Mouse (Mus musculus) erythroblast, embryonic 14.5 days (primary cell): ENCODE measurements around the gene Lrch1. TPM values are rescaled to one million over a fixed set of nuclear protein-coding genes. Genes with fewer than 3 reads are reported as not detected.

Source experiments
- H3K27me3 ChIP-seq: 2 replicates; pipeline ENCODE4 v1.6.1; 2012; ENCODE audit warnings: inconsistent platforms; ENCODE audit not compliant: control insufficient read depth
- H3K36me3 ChIP-seq: 2 replicates; pipeline ENCODE4 v1.6.1; 2012; ENCODE audit warnings: mild to moderate bottlenecking, inconsistent platforms; ENCODE audit not compliant: control insufficient read depth
- H3K4me1 ChIP-seq: 2 replicates; pipeline ENCODE4 v1.6.1; 2012; ENCODE audit warnings: inconsistent platforms; ENCODE audit not compliant: control insufficient read depth
- H3K4me3 ChIP-seq: replicated peaks from 2 replicates; pipeline ENCODE3; 2012; ENCODE audit warnings: moderate library complexity, mild to moderate bottlenecking, inconsistent platforms
- H3K9me3 ChIP-seq: 2 replicates; pipeline ENCODE4 v1.6.1; 2012; ENCODE audit warnings: low read length, inconsistent platforms, mixed read lengths; ENCODE audit not compliant: control insufficient read depth
- GATA1 ChIP-seq: IDR thresholded peaks from 2 replicates; pipeline ENCODE4 v1.6.1; 2012; ENCODE audit warnings: low read length, inconsistent platforms, mixed read lengths
- TAL1 ChIP-seq: IDR thresholded peaks from 3 replicates; pipeline ENCODE4 v1.6.1; 2012; ENCODE audit warnings: low read length, inconsistent platforms, mixed read lengths
- polyA plus RNA-seq: library from polyadenylated mRNA; stranded (reverse); fragments of >175 nt; gene quantifications from 2 replicates; pipeline ENCODE4 v1.2.3, GENCODE M21; 2012

The Lrch1 gene
- polyA plus RNA-seq, 1 experiment, result 0.31 TPM

GRCm38 (mm10) chr14:74871220-74871619 is 76.5 kb downstream of the Lrch1 start:
- no peak for TF ChIP-seq GATA1
- no peak for TF ChIP-seq TAL1
- H3K4me1 ChIP-seq, result peaks cover 54% of the 10 kb centered on the region
- H3K9me3 ChIP-seq, result no peaks in the 10 kb centered on the region
- H3K4me3 ChIP-seq, result no peak overlapping the region
- H3K36me3 ChIP-seq, result peaks cover 2% of the 10 kb centered on the region
- H3K27me3 ChIP-seq, result no peaks in the 10 kb centered on the region; the same call in 1 of the 2 replicates

DNA sequence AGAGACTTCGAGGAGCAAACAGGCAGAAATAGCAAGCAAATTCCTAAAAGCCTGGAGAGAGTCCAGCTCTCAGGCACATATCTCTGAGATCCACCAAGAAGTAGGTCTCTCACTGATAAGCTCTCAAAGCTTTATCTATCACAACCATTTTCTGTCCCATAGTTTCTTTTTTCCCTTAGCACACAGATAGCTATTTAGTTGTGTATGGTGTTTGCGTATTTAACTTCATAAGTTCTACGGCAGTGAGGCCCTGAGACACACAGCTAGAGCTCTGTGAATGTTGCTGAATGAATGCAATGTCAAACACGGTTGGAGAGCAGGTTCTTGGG is 78.8 kb downstream of the Lrch1 start:
- Histone ChIP-seq H3K4me1 (peaks cover 62% of the 10 kb centered on the region), H3K4me3 (peak overlapping the region; percentile 46)

DNA sequence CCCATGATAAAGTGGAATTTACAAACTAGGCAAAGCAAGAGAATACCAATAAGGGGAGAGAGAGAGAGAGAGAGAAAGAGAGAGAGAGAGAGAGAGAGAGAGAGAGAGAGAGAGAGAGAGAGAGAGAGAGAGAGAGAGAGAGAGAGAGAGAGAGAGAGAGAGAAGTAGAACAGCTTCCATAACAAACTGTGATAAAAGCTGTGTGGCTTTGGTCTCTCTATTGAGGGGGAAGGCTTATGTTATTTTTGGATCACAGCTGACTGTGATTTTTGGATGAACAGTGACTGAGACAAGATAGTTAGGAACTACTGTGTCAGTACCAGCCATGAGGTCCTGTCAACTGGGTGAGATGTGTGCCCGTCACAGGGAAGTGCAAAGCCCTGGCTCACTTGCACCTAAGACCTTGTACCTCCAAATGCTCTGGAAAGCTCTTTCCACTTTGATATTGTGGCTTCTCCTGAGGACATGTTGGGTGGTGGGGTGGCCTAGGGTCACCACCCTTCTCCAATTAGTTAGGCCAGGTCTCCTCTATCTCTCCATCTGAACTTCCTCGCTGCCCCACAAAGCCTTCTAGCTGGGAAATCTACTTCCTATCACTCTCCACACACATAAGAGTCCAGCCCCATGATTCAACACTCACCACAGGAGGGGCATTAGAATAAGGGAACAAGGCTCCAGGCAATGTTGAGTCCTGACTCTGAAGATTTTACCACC is 79.3 kb downstream of the Lrch1 start:
- no peak for TF ChIP-seq GATA1
- no peak for TF ChIP-seq TAL1
- H3K4me1 ChIP-seq, result peaks cover 62% of the 10 kb centered on the region
- no peaks in the 10 kb centered on the region; the same call in 1 of the 2 replicates for H3K27me3 ChIP-seq
- peaks cover 2% of the 10 kb centered on the region for H3K36me3 ChIP-seq
- no peaks in the 10 kb centered on the region for H3K9me3 ChIP-seq
- peak overlapping the region; percentile 46 for H3K4me3 ChIP-seq

More for the DNA sequence above, 78.8 kb downstream of the Lrch1 start:
- H3K27me3 ChIP-seq, result no peaks in the 10 kb centered on the region; the same call in 1 of the 2 replicates
- H3K36me3 ChIP-seq, result peaks cover 2% of the 10 kb centered on the region
- H3K9me3 ChIP-seq, result no peaks in the 10 kb centered on the region
- peak; percentile 34 for TF ChIP-seq GATA1
- TF ChIP-seq TAL1, result 0 out of 3 replicates have a peak, but pooled peaks have one; percentile 29

- H3K4me3 ChIP-seq, result no peak overlapping the region
- H3K27me3 ChIP-seq, result no peaks in the 10 kb centered on the region; the same call in 1 of the 2 replicates
- TF ChIP-seq GATA1 (no peak), TAL1 (no peak)
- H3K9me3 ChIP-seq, result no peaks in the 10 kb centered on the region
- H3K4me1 ChIP-seq, result peaks cover 57% of the 10 kb centered on the region
- H3K36me3 ChIP-seq, result peaks cover 2% of the 10 kb centered on the region
Observed at GRCm38 (mm10) chr14:74867076-74868042, 80.3 kb downstream of the Lrch1 start.

GRCm38 (mm10) chr14:74865738-74866137 is 81.9 kb downstream of the Lrch1 start:
- no peaks in the 10 kb centered on the region; the same call in 1 of the 2 replicates for H3K27me3 ChIP-seq
- no peaks in the 10 kb centered on the region for H3K9me3 ChIP-seq
- peaks cover 49% of the 10 kb centered on the region for H3K4me1 ChIP-seq
- TF ChIP-seq TAL1 (no peak), GATA1 (no peak)
- no peak overlapping the region for H3K4me3 ChIP-seq
- no peaks in the 10 kb centered on the region; the same call in 1 of the 2 replicates for H3K36me3 ChIP-seq

DNA sequence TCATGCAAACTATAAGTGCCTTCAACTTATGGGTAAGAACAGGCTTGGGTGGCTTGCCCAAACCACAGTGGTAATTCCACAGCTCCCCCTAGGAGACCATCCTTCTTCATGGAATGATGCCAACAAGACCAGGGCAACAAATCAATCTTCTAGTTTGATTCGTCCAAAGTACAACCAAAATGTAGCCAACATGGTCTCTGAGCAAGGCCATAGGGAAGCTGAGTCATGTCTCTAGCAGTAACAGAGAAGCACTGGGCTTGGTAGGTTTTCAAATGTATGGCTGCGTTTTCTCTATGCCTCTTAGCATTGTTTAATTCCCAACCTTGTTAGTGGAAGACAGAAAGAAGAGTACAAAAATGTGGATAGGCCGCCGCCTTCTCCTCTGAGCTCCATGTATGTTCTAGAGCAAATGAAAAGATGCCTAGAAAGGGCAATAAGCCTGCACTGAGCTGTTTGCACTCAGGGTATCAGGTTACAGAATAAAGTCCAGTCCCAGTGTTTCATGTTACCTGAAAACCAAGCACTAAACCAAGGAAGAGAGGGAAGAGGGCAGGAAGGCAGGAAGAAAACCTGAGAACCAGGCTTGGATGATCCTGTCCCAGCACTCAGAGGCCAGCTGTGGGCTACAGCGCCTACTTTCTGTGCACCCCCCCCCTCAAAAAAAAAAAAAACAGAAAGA is 82.7 kb downstream of the Lrch1 start:
- no peak for TF ChIP-seq GATA1
- TF ChIP-seq TAL1, result no peak
- Histone ChIP-seq H3K27me3 (no peaks in the 10 kb centered on the region; the same call in 1 of the 2 replicates), H3K36me3 (no peaks in the 10 kb centered on the region; the same call in 1 of the 2 replicates), H3K9me3 (no peaks in the 10 kb centered on the region), H3K4me3 (no peak overlapping the region), H3K4me1 (peaks cover 44% of the 10 kb centered on the region)

DNA sequence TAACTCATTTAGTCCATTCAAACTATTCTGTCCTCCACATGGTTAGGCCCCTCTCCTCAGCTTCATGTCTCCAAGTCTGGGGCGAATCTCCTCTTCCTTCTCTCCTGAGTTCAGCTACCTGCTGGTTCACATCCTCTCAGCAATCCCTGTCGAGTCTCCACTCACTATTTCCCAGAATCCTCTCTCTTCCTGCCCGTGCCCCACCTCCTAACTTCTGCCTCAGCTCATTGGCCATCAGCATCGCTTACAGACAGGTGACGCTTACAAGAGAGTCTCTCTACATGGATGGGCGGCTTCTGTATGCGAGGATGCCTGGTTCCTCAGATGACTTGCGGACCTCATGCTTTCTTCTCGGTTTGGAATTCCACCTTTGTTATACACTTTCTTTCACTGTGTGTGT is 86.2 kb downstream of the Lrch1 start:
- Histone ChIP-seq H3K4me3 (no peak overlapping the region), H3K4me1 (peaks cover 11% of the 10 kb centered on the region), H3K27me3 (no peaks in the 10 kb centered on the region), H3K9me3 (no peaks in the 10 kb centered on the region), H3K36me3 (peaks cover 10% of the 10 kb centered on the region)
- TF ChIP-seq GATA1 (no peak), TAL1 (no peak)

- no peak overlapping the region for H3K4me3 ChIP-seq
- H3K27me3 ChIP-seq, result no peaks in the 10 kb centered on the region
- H3K4me1 ChIP-seq, result no peaks in the 10 kb centered on the region
- H3K36me3 ChIP-seq, result peaks cover 12% of the 10 kb centered on the region
- no peak for TF ChIP-seq TAL1
- no peak for TF ChIP-seq GATA1
- H3K9me3 ChIP-seq, result no peaks in the 10 kb centered on the region
Observed at GRCm38 (mm10) chr14:74859154-74859553, 88.5 kb downstream of the Lrch1 start.

DNA sequence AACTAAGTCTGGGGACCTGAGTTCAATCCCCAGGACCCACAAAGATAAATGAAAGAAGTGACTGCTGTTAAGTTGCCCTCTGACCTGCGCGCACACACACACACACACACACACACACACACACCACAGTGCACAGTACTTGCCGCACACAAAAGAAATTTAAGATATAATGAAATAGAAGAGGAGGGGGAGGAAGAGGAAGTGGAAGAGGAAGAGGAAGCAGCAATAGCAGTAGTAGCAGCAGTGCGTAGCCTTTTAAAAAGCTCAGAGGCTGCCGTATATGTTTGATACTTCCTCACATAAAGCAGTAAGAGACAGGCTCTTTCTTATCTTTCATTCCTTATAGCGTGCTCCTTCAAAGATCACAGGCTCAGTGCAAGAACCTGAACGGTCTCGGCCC is 92.2 kb downstream of the Lrch1 start:
- Histone ChIP-seq H3K36me3 (peaks cover 12% of the 10 kb centered on the region), H3K4me3 (no peak overlapping the region), H3K27me3 (no peaks in the 10 kb centered on the region), H3K4me1 (no peaks in the 10 kb centered on the region), H3K9me3 (no peaks in the 10 kb centered on the region)
- no peak for TF ChIP-seq GATA1
